Mouse (Mus musculus) forebrain, postnatal 0 days (tissue): ENCODE results near the gene Bcl7b. TPM values are rescaled to one million over a fixed set of nuclear protein-coding genes. Genes with fewer than 3 reads are reported as not detected.

Experiments
- ATAC-seq: fragments of 200-750 bp; cut with Nextera tagmentation; 2 replicates; pipeline ENCODE4 v1.8.0; 2017; ENCODE audit warnings: mild to moderate bottlenecking, moderate library complexity
- DNase-seq: peaks from one replicate; pipeline ENCODE4 v3.0.0-alpha.2; 2015
- H3K27ac ChIP-seq: fragments of 300-500 bp; sonication (generic); 2 replicates; pipeline ENCODE4 v1.5.1; 2014; ENCODE audit warnings: low read depth, mild to moderate bottlenecking, antibody characterized with exemption, low read length, moderate library complexity, mixed read lengths
- H3K27me3 ChIP-seq: fragments of 300-500 bp; sonication (generic); 2 replicates; pipeline ENCODE4 v1.6.1; 2014; ENCODE audit warnings: mild to moderate bottlenecking, low read length, mixed read lengths; ENCODE audit not compliant: insufficient read depth
- H3K36me3 ChIP-seq: fragments of 300-500 bp; sonication (generic); 2 replicates; pipeline ENCODE4 v1.6.1; 2014; ENCODE audit warnings: mild to moderate bottlenecking, moderate library complexity; ENCODE audit not compliant: insufficient read depth
- H3K4me1 ChIP-seq: fragments of 300-500 bp; sonication (generic); 2 replicates; pipeline ENCODE4 v1.6.1; 2014; ENCODE audit warnings: antibody characterized with exemption; ENCODE audit not compliant: insufficient read depth
- H3K4me2 ChIP-seq: fragments of 300-500 bp; sonication (generic); 2 replicates; pipeline ENCODE4 v1.6.1; 2014; ENCODE audit warnings: low read depth, mild to moderate bottlenecking, moderate library complexity
- H3K4me3 ChIP-seq: fragments of 300-500 bp; sonication (generic); 2 replicates; pipeline ENCODE4 v1.5.1; 2014; ENCODE audit warnings: low read depth, low read length, mixed read lengths
- H3K9ac ChIP-seq: fragments of 300-500 bp; sonication (generic); 2 replicates; pipeline ENCODE4 v1.6.1; 2014; ENCODE audit warnings: mild to moderate bottlenecking
- H3K9me3 ChIP-seq: fragments of 300-500 bp; sonication (generic); 2 replicates; pipeline ENCODE4 v1.6.1; 2016; ENCODE audit warnings: low read length
- CTCF ChIP-seq: sonication (generic); IDR thresholded peaks from 2 replicates; pipeline ENCODE4 v1.5.1; 2016; ENCODE audit warnings: antibody characterized with exemption, control low read depth, low read depth
- WGBS: fragments of 180-500 bp; shearing (Covaris S2); extraction: QIAGEN DNeasy Blood & Tissue Kit; methylation state at CpG from one replicate; pipeline ENCODE4 v1.1.7; 2014; 5-methylcytosine and 5-hydroxymethylcytosine counted together
- polyA plus RNA-seq: library from polyadenylated mRNA; unstranded; fragments of >200 nt; fragmentation: Nextera tagmentation; extraction: Ambion mirVana; gene quantifications from 2 replicates; pipeline ENCODE4 v1.2.1, GENCODE M21; 2015
- total RNA-seq: library from RNA; depleted of rRNA; stranded (reverse); fragments of >200 nt; gene quantifications from 2 replicates; pipeline ENCODE4 v1.2.3, GENCODE M21; 2014

Bcl7b gene
- total and polyA plus RNA-seq, 2 experiments from 2014 or later, result 31.4 to 42.6 TPM

- WGBS, result 94% methylated on average over 1 of the region's 1 CpGs
- DNase-seq, result no peak
Observed at GRCm38 (mm10) chr5:135192431-135192830, 24.3 kb downstream of the Bcl7b start.

GRCm38 (mm10) chr5:135196367-135196766 lies 28.3 kb downstream of the Bcl7b start:
- 82% methylated on average over 6 of the region's 6 CpGs for WGBS
- no peak overlapping the region for H3K27ac ChIP-seq
- no peak for TF ChIP-seq CTCF
- no peak overlapping the region for H3K4me3 ChIP-seq
- H3K9ac ChIP-seq, result no peak overlapping the region
- no peaks in the 10 kb centered on the region for H3K4me1 ChIP-seq
- H3K4me2 ChIP-seq, result no peak overlapping the region
- no peaks in the 10 kb centered on the region for H3K27me3 ChIP-seq
- no peaks in the 10 kb centered on the region for H3K9me3 ChIP-seq
- DNase-seq, result no peak
- H3K36me3 ChIP-seq, result peaks cover 8% of the 10 kb centered on the region
- no peak for ATAC-seq

More at GRCm38 (mm10) chr5:135192431-135192830, 24.3 kb downstream of the Bcl7b start:
- Histone ChIP-seq H3K9ac (no peak overlapping the region), H3K27me3 (no peaks in the 10 kb centered on the region), H3K4me3 (no peak overlapping the region), H3K4me2 (no peak overlapping the region), H3K4me1 (peaks cover 16% of the 10 kb centered on the region; the same call in 1 of the 2 replicates), H3K36me3 (no peaks in the 10 kb centered on the region), H3K9me3 (no peaks in the 10 kb centered on the region), H3K27ac (no peak overlapping the region)
- no peak for TF ChIP-seq CTCF
- no peak for ATAC-seq

- ATAC-seq (no peak), DNase-seq (no peak)
- H3K27me3 ChIP-seq, result no peaks in the 10 kb centered on the region
- H3K9me3 ChIP-seq, result no peaks in the 10 kb centered on the region
- no peak overlapping the region for H3K9ac ChIP-seq
- H3K36me3 ChIP-seq, result peaks cover 34% of the 10 kb centered on the region
- H3K27ac ChIP-seq, result no peak overlapping the region
- H3K4me2 ChIP-seq, result no peak overlapping the region
- no peak for TF ChIP-seq CTCF
- H3K4me3 ChIP-seq, result no peak overlapping the region
- no peaks in the 10 kb centered on the region for H3K4me1 ChIP-seq
- WGBS, result 89% methylated on average over 3 of the region's 3 CpGs
Observed at GRCm38 (mm10) chr5:135202763-135203162, 34.7 kb downstream of the Bcl7b start.

GRCm38 (mm10) chr5:135208197-135208596 lies 40.1 kb downstream of the Bcl7b start:
- Histone ChIP-seq H3K4me1 (no peaks in the 10 kb centered on the region), H3K9me3 (no peaks in the 10 kb centered on the region), H3K4me3 (no peak overlapping the region), H3K9ac (no peak overlapping the region), H3K27me3 (no peaks in the 10 kb centered on the region), H3K36me3 (peaks cover 50% of the 10 kb centered on the region), H3K27ac (no peak overlapping the region), H3K4me2 (no peak overlapping the region)
- no peak for TF ChIP-seq CTCF
- 98% methylated on average over 1 of the region's 1 CpGs for WGBS
- DNase-seq (no peak), ATAC-seq (no peak)

- no peak for DNase-seq
Observed at GRCm38 (mm10) chr5:135216871-135217270, 48.8 kb downstream of the Bcl7b start.

GRCm38 (mm10) chr5:135220941-135221340 lies 52.9 kb downstream of the Bcl7b start:
- Histone ChIP-seq H3K9me3 (no peaks in the 10 kb centered on the region), H3K9ac (no peak overlapping the region), H3K36me3 (peaks cover 75% of the 10 kb centered on the region), H3K27ac (no peak overlapping the region), H3K4me1 (no peaks in the 10 kb centered on the region), H3K4me3 (no peak overlapping the region), H3K4me2 (no peak overlapping the region), H3K27me3 (no peaks in the 10 kb centered on the region)
- TF ChIP-seq CTCF, result no peak
- DNase-seq, result no peak
- ATAC-seq, result no peak

More at GRCm38 (mm10) chr5:135216871-135217270, 48.8 kb downstream of the Bcl7b start:
- H3K4me3 ChIP-seq, result no peak overlapping the region
- no peak overlapping the region for H3K27ac ChIP-seq
- H3K4me2 ChIP-seq, result no peak overlapping the region
- H3K9me3 ChIP-seq, result no peaks in the 10 kb centered on the region
- H3K36me3 ChIP-seq, result peaks cover 74% of the 10 kb centered on the region
- TF ChIP-seq CTCF, result no peak
- ATAC-seq, result no peak
- H3K27me3 ChIP-seq, result no peaks in the 10 kb centered on the region
- H3K9ac ChIP-seq, result no peak overlapping the region
- H3K4me1 ChIP-seq, result no peaks in the 10 kb centered on the region
- WGBS, result 85% methylated on average over 6 of the region's 6 CpGs

GRCm38 (mm10) chr5:135222066-135222465 lies 54.0 kb downstream of the Bcl7b start:
- H3K36me3 ChIP-seq, result peaks cover 72% of the 10 kb centered on the region
- H3K27me3 ChIP-seq, result no peaks in the 10 kb centered on the region
- no peak overlapping the region for H3K9ac ChIP-seq
- TF ChIP-seq CTCF, result no peak
- no peak overlapping the region for H3K4me3 ChIP-seq
- H3K4me1 ChIP-seq, result no peaks in the 10 kb centered on the region
- no peak for ATAC-seq
- H3K9me3 ChIP-seq, result no peaks in the 10 kb centered on the region
- no peak for DNase-seq
- 95% methylated on average over 7 of the region's 7 CpGs for WGBS
- H3K27ac ChIP-seq, result no peak overlapping the region
- no peak overlapping the region for H3K4me2 ChIP-seq
